Mouse (Mus musculus) megakaryocyte progenitor cell, adult 5-6 weeks (primary cell): ENCODE data around the gene B4galnt4. TPM values are rescaled to one million over a fixed set of nuclear protein-coding genes. Genes with fewer than 3 reads are reported as not detected.

ENCODE experiments used
- ATAC-seq: replicated peaks from 2 replicates; pipeline ENCODE4 v1.8.0; 2016; ENCODE audit warnings: mild to moderate bottlenecking, moderate TSS enrichment, inconsistent platforms; ENCODE audit not compliant: poor library complexity
- total RNA-seq, 2 experiments: library from RNA; stranded (forward) in 1 of 2; stranded (reverse) in 1 of 2; fragments of 157-497, 149-512 nt in 1 of 2; fragments of 200-1000 nt in 1 of 2; gene quantifications; 2 replicates each; pipeline versions ENCODE4 v1.2.3 to v1.2.4; 2015 to 2017

The B4galnt4 gene
- total RNA-seq, 2 experiments from 2014 or later = 0.84 to 2.8 TPM

DNA sequence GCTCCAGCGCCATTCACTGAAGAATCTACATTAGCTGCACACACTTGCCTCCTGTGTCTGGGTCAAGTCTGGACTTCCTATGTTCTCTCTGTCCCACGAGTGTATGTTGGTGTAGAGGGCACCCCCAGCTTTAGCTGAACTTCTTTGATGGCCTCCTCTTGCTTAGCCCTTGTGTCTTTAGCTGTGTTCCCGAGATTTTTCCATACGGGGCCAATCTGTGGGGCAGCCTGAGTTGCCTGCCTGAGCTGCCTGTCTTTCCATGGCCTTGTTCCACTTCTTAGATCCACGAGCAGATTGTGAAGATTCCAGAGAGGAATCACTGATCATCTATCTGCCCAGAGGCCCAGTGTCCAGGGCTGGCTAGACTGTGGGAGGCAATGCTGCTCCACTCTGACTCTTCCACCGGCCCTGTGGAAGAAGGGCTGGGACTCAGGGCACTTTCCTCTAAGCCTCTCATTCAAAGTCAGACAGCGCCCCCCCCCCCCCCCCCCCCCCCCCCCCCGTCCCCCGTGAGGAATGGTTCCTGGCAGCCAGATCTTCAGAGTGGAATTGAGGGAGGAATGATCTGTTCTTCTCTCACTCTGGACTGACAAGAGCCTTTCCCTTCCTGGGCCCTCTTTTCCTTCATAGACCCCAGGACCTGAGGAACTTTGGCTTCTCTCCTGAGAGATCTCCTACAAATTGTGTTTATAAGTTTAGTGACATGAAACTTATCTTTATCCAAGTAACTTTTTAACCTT, 19.9 kb upstream of the B4galnt4 start:
- ATAC-seq = no peak

DNA sequence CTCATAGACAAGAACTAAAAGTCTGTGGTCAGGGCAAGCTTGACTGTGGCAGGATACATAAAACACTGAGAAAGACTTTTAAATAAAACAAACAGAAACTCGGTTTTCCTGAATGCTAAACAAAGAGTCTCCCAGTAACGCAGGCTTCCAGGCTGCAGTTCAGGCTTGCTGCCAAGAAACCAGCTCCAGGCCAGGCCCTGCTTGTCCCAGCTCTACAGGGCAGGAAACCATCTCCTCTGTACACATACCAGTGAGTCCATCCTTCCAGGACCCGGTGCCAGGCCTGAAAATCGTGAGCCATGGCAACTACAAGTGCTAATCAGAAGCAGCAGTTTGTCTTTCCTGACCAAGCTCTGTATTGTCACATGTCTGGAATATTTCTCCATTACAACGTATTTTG, 19.2 kb upstream of the B4galnt4 start:
- ATAC-seq = 0 out of 2 replicates have a peak, but pooled peaks have one; percentile 5

DNA sequence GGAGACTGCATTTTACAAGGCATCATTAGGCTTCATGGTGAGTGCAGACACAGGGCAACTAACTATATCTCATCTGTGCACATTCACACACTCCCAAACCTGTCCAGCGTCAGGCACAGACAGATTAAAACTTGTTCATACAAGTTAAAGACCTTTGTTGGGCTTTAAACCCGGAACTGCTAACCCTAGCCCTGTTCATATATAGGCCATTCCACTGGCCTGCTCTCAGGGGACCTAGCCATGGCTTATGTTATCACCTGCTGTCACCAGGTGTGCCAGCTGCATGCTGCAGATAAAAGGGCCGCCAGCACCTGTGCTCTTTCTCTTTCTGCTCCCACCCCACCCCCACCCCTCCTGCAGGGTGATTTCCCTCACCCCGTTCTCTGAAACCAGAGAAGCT, 18.4 kb upstream of the B4galnt4 start:
- ATAC-seq = peak; percentile 49

DNA sequence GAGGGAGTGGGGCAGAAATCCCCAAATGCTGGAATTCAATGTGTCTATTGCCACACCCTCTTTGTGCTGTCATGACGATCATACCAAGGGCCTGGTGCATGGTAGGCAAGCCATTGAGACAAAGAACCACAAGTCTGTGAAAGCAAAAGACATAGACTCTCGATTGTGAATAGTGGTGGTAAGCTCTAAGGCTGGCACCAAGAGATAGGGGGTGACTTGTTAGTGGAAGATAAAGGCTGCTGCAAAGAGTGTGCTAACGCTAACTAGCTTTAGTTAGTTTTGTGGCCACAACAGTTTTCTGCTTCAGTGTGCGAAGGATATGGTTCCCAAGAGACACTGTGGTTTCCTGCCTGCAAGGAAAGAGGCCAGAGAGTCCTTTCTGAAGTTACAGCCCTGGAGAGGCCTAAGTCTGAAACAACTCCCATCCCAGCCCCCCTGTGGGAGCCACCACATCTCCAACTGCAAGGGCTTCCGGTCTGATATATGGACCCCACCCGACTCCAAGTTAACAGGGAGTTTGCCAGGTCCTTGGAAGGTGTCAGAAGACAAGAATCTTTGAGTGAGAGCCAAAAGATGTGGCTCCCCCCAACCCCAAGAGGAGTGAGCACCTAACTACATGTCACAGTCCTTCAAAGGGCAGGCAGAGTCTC, 13.8 kb upstream of the B4galnt4 start:
- ATAC-seq = peak; percentile 71

DNA sequence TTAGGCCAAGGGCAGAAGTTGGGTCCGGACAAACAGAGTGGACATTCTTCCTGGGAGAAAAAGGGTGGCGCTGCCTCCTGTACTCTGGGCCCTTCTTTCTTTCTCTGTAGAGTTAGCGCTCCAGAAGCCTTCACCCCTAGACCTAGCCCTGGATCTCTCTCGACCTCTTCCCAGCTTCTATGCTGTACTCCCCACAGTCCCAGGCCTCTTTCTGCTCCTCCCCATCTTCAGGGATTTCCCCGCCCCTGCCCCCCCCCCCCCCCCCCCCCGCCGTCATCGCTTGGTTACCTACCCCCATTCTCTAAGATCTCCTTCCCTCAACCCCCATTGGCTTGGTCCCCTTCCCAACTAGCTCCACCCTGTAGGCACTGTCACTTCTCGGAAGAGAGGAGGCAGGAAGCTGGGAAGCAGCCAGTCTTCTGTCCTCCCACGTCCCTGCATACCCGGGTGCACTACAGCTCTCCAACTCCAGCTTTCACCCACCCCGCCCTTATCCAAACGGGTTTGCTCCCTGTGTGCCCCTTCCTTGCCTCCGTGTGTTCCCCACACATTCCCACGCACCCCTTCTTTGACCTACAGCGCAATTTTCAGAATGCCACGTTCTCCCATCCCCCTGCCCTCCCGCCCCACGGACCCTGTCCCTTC, 13.2 kb upstream of the B4galnt4 start:
- no peak for ATAC-seq

DNA sequence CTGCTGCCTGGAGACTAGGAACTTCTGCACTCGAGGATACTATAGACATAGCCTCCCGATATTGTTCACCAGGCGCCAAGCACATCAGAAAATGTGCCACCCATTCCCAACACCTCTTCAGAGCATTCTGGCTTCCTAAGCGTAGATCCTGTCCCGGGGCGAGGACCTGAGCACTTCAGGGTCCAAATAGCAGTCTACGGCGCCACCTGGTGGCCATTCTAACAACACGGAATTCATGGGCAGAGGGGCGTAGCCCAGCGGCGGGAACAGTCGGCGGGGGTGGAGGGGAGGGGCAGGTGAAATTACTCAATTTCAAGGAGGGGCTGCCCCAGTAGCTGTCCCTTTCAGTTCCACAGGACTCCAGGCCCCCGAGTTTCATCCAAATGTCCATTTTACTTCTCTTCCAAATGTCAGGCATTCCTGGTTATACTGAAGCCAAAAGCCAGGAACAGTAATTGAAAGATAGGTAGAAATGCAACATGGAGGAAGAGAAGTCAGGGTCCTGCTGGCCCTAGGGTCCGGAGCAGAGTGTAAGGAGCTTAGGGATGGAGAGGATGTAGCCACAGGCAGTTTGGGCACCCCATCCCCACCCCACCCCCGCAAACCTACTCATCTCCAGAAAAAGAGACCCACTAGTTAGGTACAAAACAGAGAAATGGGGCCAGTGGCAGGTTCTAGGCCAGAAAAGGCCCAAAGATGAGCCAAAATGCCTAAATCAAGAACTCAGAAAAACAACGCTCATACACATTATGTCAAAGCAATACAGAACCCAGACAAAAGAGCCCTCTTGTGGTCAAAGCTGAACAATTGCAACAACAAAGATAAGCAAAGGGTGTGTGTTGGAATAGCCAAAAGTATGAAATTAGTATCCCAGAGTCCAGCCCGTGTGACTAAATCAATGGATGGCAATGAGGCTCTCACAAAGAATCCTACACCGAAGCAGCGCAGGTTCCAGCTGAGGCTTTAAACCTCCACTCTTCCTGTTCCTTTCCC, 12.4 kb upstream of the B4galnt4 start:
- ATAC-seq = peak; percentile 70

DNA sequence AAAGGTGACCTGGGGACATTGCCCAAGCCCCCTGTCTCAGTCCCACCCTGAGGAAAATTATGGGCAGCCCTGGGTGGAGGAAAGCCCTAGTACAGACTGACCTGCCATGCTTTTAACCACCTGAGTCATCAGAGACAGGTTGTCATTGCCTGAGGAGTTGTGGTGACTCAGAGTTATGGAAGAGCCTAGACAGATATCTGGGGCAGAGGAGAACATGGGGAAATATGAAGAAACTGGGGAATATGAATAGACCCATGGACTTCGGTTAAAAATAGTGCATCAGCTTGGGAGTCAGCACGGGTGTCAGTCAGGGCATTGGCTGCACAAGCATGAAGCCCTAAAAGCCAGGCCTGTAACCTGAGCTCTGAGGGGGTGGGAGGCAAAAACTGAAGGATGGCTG, 11.6 kb upstream of the B4galnt4 start:
- no peak for ATAC-seq

DNA sequence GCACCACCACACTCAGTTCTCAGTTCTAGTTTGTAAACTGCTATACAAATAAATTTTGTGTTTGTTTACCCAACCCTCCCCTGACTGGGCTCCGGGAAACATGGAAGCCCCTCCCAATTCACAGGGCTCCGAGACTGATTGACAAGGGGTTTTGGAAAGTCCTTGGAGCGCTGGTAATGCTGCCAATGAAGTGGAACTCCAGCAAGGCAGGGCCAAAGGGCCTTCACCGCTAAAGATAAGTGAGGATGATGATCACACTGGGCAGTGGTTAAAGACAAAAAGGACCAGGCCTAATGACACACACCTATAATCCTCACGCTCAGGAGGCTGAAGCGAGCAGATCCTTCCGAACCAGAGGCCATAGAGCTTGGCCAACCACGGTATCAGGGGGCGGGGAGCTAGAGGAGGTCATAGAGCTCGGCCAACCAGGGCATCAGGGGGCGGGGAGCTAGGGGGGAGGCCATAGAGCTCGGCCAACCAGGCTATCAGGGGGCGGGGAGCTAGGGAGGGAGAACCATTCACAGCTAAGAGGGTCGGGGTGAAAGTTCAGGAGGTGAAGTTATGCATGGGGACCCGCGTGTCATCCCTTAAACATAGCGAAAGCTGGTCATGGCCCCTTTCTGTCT, 9.7 kb upstream of the B4galnt4 start:
- no peak for ATAC-seq

DNA sequence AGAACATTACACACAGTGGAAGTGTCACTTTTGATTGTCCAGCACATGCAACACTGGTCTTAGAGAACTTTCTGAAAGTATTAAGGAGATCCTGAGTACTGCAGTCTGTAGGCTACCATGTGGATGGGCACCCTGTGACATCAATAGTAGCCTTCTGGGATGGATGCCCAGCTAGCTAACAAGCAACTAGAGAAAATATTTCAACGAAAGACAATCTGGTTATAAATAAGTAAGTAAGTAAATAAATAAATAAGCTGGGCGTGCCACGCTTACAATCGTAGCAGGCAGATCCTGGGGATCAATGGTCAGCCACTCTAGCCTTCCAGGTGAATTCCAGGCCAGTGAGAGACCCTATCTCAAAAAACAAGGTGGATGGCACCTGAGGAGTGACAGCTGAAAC, 8.9 kb upstream of the B4galnt4 start:
- ATAC-seq = no peak

DNA sequence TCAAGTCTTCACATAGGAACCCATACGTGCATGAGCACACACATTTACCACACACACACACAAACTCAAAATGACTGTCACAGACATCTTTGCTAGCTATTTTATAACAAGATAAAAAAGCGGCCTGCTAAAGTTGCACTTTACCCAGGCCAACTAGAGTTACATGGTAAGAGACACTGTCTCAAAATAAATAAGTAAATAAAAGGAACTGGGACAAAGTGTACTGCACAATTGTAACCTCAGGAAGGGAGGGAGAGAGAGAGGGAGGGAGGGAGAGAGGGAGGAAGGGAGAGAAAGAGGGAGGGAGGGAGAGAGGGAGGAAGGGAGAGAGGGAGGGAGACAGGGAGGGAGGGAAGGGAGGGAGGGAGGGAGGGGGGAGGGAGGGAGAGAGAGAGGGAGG, 8.5 kb upstream of the B4galnt4 start:
- no peak for ATAC-seq

DNA sequence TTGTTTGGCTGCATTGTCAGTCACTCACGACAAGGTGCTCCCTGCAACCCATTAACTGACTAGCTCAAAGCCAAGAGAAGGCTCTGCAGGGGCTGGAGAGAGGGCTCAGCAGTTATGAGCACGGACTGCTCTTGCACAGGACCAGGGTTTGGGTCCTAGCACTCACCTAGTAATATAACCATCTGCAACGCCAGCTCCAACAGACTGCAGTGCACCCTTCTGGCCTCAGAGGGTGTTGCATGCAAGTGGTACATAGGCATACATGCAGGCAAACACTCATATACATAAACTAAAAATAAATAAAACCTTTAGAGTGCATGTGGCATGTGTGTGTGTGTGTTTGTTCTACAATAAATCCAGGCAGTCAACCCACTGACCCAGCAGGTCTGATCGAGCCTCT, 5.1 kb upstream of the B4galnt4 start:
- ATAC-seq = no peak

DNA sequence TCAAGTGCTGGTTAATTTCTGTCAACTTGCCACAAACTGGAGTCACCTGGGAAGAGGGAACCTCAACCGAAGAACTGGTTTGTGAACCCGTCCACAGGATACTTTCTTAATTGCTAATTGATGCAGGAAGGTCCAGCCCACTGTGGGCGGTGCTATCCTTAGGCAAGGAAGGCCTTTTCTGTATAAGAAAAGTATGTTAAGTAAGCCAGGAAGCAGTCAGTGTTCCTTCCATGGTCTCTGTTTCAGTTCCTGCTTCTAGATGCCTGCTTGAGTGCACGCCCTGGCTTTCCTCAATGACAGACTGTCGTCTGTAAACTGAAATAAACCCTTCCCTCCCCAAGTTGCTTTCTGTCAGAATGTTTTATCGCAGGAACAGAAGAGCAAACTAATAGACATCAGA, 3.9 kb upstream of the B4galnt4 start:
- ATAC-seq = peak; percentile 68

DNA sequence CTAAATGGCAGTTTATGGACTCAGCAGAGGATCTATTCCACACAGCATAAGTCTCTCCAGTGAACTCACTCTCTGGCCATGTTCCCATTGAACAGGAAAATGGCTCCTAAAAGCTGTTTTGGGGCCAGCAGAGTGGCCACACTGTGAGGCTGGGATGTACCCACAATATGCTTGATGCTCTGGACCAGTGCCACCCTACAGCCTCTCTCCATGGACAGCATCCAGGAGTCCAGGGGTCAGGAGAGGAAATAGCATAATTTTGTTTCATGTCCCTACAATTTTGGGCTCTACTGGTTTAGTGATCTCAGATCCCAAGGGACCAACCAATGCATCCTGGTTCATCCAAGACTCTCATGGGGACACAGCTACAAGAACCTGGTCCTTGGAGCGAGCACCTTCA, 3.4 kb upstream of the B4galnt4 start:
- no peak for ATAC-seq

DNA sequence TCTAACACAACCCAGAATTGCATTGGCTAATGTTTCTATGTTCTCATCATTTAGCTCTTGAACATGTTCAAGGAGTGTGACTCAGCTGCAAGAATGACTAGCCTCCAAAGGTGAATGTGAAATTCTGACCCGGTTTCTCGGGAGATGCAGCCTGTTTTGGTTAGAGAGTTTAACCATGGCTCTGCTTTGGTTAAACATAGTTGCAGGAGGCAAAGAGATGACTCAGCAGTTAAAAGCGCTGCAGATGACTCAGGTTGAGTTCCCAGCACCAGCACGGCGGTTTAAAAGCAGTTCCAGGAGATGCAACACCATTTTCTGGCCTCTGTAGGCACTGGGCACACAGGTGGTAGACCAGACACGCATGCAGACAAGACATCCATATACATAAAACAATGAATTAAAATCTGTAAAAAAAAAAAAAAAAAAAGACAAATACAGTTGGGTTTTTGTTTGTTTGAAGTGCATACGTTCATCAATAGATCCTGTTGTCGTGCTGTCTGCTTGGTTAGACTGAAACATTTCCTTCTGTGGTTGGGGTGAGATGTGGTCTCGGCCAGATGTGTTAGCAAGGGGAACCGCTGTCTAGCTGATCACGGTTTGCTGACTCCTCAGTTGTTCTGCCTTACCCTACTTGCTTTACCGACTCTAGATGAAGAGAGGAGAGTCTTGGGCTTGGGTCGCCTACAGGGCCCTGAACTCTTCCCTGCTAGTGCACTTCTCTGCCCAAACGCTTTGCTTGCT, 2.1 kb upstream of the B4galnt4 start:
- no peak for ATAC-seq

DNA sequence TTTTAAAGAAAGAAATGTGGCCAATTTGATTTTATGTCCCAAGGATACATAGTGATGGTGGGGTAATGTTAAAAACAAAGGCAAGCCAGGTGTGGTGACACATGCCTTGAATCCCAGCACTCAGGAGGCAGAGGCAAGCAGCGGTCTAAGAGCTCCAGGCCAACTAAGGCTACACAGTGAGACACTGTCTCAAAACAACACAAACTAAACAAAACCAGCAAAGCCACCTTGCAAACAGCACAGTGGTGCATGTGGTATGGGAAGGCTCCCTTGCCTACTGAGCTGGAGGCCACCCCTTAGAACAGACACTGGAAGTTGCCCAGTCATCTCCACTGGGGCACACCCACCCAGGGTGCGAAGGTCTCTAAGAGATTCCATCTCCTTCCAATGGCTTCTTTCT, 975 bp upstream of the B4galnt4 start:
- no peak for ATAC-seq

DNA sequence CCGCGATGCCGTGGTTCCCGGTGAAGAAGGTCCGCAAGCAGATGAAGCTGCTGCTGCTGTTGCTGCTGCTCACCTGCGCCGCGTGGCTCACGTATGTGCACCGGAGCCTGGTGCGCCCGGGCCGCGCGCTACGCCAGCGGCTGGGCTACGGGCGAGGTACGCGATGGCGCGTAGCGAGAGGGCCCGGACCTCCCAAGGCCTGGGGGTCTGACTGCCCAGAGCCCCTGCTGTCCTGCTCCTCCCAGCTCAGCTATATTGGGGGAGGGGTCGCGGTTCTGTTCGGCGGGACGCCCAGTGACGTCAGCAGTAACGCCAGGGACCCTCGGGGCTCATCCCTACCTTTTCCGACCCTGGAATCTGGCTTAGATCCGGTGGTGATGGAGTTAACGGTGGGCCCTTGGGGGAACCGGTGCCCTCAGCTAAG, 377 bp downstream of the B4galnt4 start:
- no peak for ATAC-seq

DNA sequence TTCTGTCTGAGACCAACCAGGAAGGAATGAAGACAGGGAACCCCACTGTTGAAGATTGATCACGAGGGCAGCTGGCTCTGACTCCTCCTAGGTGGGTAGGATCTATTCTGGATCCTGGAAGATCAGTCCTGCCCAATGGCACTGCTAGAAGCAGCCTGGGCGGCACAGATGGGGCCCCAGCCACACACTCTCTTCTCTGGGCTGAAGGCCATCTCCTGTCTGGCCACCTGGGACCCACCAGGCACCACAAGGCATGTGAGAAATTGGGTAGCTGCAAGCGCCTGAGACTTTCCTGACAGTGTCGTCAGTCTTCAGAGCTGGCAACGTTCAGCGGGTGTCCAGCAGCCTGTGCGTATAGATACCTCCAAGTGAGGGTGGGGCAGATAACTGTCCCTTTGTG, 1.6 kb downstream of the B4galnt4 start:
- no peak for ATAC-seq

DNA sequence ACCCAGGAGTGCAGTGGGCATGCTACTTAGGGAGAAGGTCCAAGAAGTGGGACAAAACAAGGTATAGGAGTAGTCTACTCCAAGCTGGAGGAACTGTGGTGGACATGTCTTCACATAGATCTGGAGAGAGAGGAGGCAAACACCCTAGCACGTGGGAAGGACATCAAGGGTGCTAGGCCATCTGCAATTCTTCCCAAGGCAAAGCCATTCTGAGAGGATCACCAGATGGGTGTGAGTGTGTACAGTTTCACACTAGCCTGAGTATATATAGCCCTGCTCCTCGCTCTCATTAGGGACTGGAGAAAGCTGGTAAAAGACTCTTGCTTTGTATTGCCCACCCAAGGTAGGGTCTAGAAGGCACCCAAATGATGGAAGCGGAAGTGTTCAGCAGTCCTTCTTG, 2.4 kb downstream of the B4galnt4 start:
- no peak for ATAC-seq

DNA sequence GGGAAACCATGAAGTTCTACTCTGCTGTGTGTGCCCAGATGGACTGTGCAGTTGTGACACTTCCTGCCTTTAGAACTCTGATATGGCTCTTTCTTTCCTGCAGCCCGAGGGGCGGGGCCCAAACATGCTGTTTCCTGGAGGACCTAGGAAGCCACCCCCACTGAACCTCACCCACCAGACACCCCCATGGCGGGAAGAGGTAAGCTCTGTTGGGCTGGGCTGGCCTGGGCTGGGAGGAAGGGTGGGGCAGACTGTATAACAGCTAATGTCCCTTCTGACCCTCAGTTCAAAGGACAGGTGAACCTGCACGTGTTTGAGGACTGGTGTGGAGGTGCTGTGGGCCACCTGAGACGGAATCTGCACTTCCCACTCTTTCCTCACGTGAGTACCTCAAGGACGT, 3.3 kb downstream of the B4galnt4 start:
- ATAC-seq = peak; percentile 64

DNA sequence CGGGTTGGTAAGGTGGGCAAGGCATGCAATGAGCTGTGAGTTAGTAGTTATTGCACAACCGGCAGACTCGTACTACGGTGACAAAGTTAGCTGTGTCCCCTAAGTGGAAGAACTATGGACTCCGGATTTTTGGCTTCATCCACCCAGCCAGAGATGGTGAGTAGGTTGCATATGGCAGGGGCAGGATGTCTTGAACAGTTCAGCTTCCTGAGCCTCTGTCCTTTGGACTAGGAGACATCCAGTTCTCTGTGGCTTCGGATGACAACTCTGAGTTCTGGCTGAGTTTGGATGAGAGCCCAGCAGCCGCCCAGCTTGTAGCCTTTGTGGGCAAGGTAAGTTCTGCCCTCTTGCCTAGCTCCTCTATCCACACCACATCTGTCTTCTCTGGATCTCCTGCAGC, 3.7 kb downstream of the B4galnt4 start:
- ATAC-seq = peak; percentile 14; the same call in 1 of the 2 replicates
